Mouse (Mus musculus): ENCODE data around the gene Hivep2.

- TF ChIP-seq GATA1 (IDR thresholded peaks at IDR 0.05; ENCODE audit: borderline replicate concordance, low read length) = no peak
- no peak for TF ChIP-seq FLI1 (IDR thresholded peaks at IDR 0.05; ENCODE audit: low read length)
Observed at GRCm38 (mm10) chr10:13966830-13967450, 1.1 kb downstream of the Hivep2 start.
